Mouse (Mus musculus): ENCODE measurements at regions not wholly inside any gene's neighbourhood (a gene's known extent, or its start where the extent isn't known, plus 50 kb on each side); places are given as distances from the start of the nearest gene placed in this dataset.

- Histone ChIP-seq H3K9me3 (replicated peaks) (no peaks in the 10 kb centered on the region), H3K27me3 (replicated peaks) (no peaks in the 10 kb centered on the region), H3K36me3 (no peaks in the 10 kb centered on the region), H3K9ac (replicated peaks) (no peak overlapping the region), H3K4me2 (no peak overlapping the region), H3K4me1 (no peaks in the 10 kb centered on the region), H3K27ac (replicated peaks) (no peak overlapping the region), H3K4me3 (replicated peaks) (no peak overlapping the region)
- 76% methylated on average over 4 of the region's 4 CpGs for WGBS
- no peak for ATAC-seq (ENCODE audit: low FRiP score)
These were observed 286.3 kb downstream of the 1500009L16Rik start for GRCm38 (mm10) chr10:84008923-84009322.

- no peaks in the 10 kb centered on the region for H3K27me3 ChIP-seq (replicated peaks)
- H3K9me3 ChIP-seq (replicated peaks), result no peaks in the 10 kb centered on the region
- WGBS, result 15% methylated on average over 9 of the region's 9 CpGs
- H3K9ac ChIP-seq (replicated peaks), result no peak overlapping the region
- H3K4me3 ChIP-seq (replicated peaks), result no peak overlapping the region
- H3K4me1 ChIP-seq, result peaks cover 5% of the 10 kb centered on the region
- no peaks in the 10 kb centered on the region for H3K36me3 ChIP-seq
- H3K27ac ChIP-seq (replicated peaks), result no peak overlapping the region
- ATAC-seq (ENCODE audit: low FRiP score), result no peak
- H3K4me2 ChIP-seq, result no peak overlapping the region
These were observed 296.7 kb downstream of the 1500009L16Rik start for GRCm38 (mm10) chr10:84019381-84019780.

GRCm38 (mm10) chr10:84020023-84020620 lies 297.5 kb downstream of the 1500009L16Rik start:
- Histone ChIP-seq H3K9ac (replicated peaks) (no peak overlapping the region), H3K27ac (replicated peaks) (no peak overlapping the region), H3K9me3 (replicated peaks) (no peaks in the 10 kb centered on the region), H3K36me3 (no peaks in the 10 kb centered on the region), H3K4me2 (no peak overlapping the region), H3K4me1 (peaks cover 8% of the 10 kb centered on the region), H3K27me3 (replicated peaks) (no peaks in the 10 kb centered on the region), H3K4me3 (replicated peaks) (no peak overlapping the region)
- no peak for ATAC-seq (ENCODE audit: low FRiP score)
- WGBS, result 51% methylated on average over 10 of the region's 10 CpGs

GRCm38 (mm10) chr10:84021167-84022120 lies 298.8 kb downstream of the 1500009L16Rik start:
- Histone ChIP-seq H3K9ac (replicated peaks) (no peak overlapping the region), H3K27ac (replicated peaks) (no peak overlapping the region), H3K9me3 (replicated peaks) (no peaks in the 10 kb centered on the region), H3K36me3 (no peaks in the 10 kb centered on the region), H3K27me3 (replicated peaks) (no peaks in the 10 kb centered on the region), H3K4me3 (replicated peaks) (no peak overlapping the region), H3K4me1 (peaks cover 9% of the 10 kb centered on the region), H3K4me2 (no peak overlapping the region)
- no peak for ATAC-seq (ENCODE audit: low FRiP score)
- 79% methylated on average over 12 of the region's 12 CpGs for WGBS

GRCm38 (mm10) chr10:84024294-84024693 lies 301.6 kb downstream of the 1500009L16Rik start:
- WGBS, result 80% methylated on average over 4 of the region's 4 CpGs
- Histone ChIP-seq H3K9me3 (replicated peaks) (no peaks in the 10 kb centered on the region), H3K27ac (replicated peaks) (no peak overlapping the region), H3K27me3 (replicated peaks) (no peaks in the 10 kb centered on the region), H3K4me1 (peaks cover 9% of the 10 kb centered on the region), H3K36me3 (no peaks in the 10 kb centered on the region), H3K9ac (replicated peaks) (no peak overlapping the region), H3K4me2 (no peak overlapping the region), H3K4me3 (replicated peaks) (no peak overlapping the region)
- no peak for ATAC-seq (ENCODE audit: low FRiP score)

- WGBS, result 49% methylated on average over 8 of the region's 8 CpGs
- ATAC-seq (ENCODE audit: low FRiP score), result no peak
- Histone ChIP-seq H3K36me3 (no peaks in the 10 kb centered on the region), H3K9ac (replicated peaks) (no peak overlapping the region), H3K9me3 (replicated peaks) (no peaks in the 10 kb centered on the region), H3K4me3 (replicated peaks) (no peak overlapping the region), H3K27ac (replicated peaks) (no peak overlapping the region), H3K27me3 (replicated peaks) (no peaks in the 10 kb centered on the region), H3K4me2 (no peak overlapping the region), H3K4me1 (peaks cover 6% of the 10 kb centered on the region)
These were observed 302.2 kb downstream of the 1500009L16Rik start for GRCm38 (mm10) chr10:84024901-84025300.

GRCm38 (mm10) chr10:84026798-84027197 lies 304.1 kb downstream of the 1500009L16Rik start:
- 67% methylated on average over 4 of the region's 4 CpGs for WGBS
- H3K4me2 ChIP-seq, result no peak overlapping the region
- H3K27me3 ChIP-seq (replicated peaks), result no peaks in the 10 kb centered on the region
- peaks cover 6% of the 10 kb centered on the region for H3K4me1 ChIP-seq
- H3K9me3 ChIP-seq (replicated peaks), result no peaks in the 10 kb centered on the region
- no peaks in the 10 kb centered on the region for H3K36me3 ChIP-seq
- ATAC-seq (ENCODE audit: low FRiP score), result no peak
- H3K4me3 ChIP-seq (replicated peaks), result no peak overlapping the region
- no peak overlapping the region for H3K27ac ChIP-seq (replicated peaks)
- H3K9ac ChIP-seq (replicated peaks), result no peak overlapping the region

GRCm38 (mm10) chr10:84036131-84036877 lies 313.6 kb downstream of the 1500009L16Rik start:
- Histone ChIP-seq H3K27ac (replicated peaks) (no peak overlapping the region), H3K4me1 (no peaks in the 10 kb centered on the region), H3K27me3 (replicated peaks) (no peaks in the 10 kb centered on the region), H3K4me2 (no peak overlapping the region), H3K36me3 (no peaks in the 10 kb centered on the region), H3K4me3 (replicated peaks) (no peak overlapping the region), H3K9ac (replicated peaks) (no peak overlapping the region), H3K9me3 (replicated peaks) (no peaks in the 10 kb centered on the region)
- ATAC-seq (ENCODE audit: low FRiP score), result no peak
- WGBS, result 57% methylated on average over 11 of the region's 11 CpGs

GRCm38 (mm10) chr10:84048706-84049105 lies 326.0 kb downstream of the 1500009L16Rik start:
- Histone ChIP-seq H3K9me3 (replicated peaks) (no peaks in the 10 kb centered on the region), H3K27me3 (replicated peaks) (no peaks in the 10 kb centered on the region), H3K9ac (replicated peaks) (no peak overlapping the region), H3K4me2 (no peak overlapping the region), H3K4me3 (replicated peaks) (no peak overlapping the region), H3K36me3 (no peaks in the 10 kb centered on the region), H3K4me1 (no peaks in the 10 kb centered on the region), H3K27ac (replicated peaks) (no peak overlapping the region)
- ATAC-seq (ENCODE audit: low FRiP score), result no peak
- 68% methylated on average over 5 of the region's 5 CpGs for WGBS

- no peak overlapping the region for H3K27ac ChIP-seq (replicated peaks)
- ATAC-seq (ENCODE audit: low FRiP score), result no peak
- H3K36me3 ChIP-seq, result no peaks in the 10 kb centered on the region
- H3K4me3 ChIP-seq (replicated peaks), result no peak overlapping the region
- WGBS, result 90% methylated on average over 8 of the region's 8 CpGs
- H3K9ac ChIP-seq (replicated peaks), result no peak overlapping the region
- H3K9me3 ChIP-seq (replicated peaks), result no peaks in the 10 kb centered on the region
- no peaks in the 10 kb centered on the region for H3K27me3 ChIP-seq (replicated peaks)
- peaks cover 10% of the 10 kb centered on the region; the same call in 1 of the 2 replicates for H3K4me1 ChIP-seq
- no peak overlapping the region for H3K4me2 ChIP-seq
These were observed 330.0 kb downstream of the 1500009L16Rik start for GRCm38 (mm10) chr10:84052696-84053095.

GRCm38 (mm10) chr10:84054551-84055336 lies 332.1 kb downstream of the 1500009L16Rik start:
- ATAC-seq (ENCODE audit: low FRiP score), result no peak
- no peaks in the 10 kb centered on the region for H3K36me3 ChIP-seq
- no peaks in the 10 kb centered on the region for H3K27me3 ChIP-seq (replicated peaks)
- no peak overlapping the region for H3K4me3 ChIP-seq (replicated peaks)
- no peak overlapping the region for H3K27ac ChIP-seq (replicated peaks)
- no peak overlapping the region for H3K4me2 ChIP-seq
- no peak overlapping the region for H3K9ac ChIP-seq (replicated peaks)
- H3K4me1 ChIP-seq, result peaks cover 10% of the 10 kb centered on the region
- 44% methylated on average over 6 of the region's 6 CpGs for WGBS
- no peaks in the 10 kb centered on the region for H3K9me3 ChIP-seq (replicated peaks)

Data from neural tube, embryonic 15.5 days (tissue).